Mouse (Mus musculus) lung, postnatal 0 days (tissue): ENCODE results near the gene Specc1.

Experiments used
- CTCF ChIP-seq: IDR thresholded peaks from 2 replicates; pipeline ENCODE4 v1.5.1; 2016; ENCODE audit warnings: antibody characterized with exemption, mild to moderate bottlenecking
- EP300 ChIP-seq: IDR thresholded peaks from 2 replicates; pipeline ENCODE4 v1.6.1; 2016; ENCODE audit warnings: antibody characterized with exemption, mild to moderate bottlenecking, control low read depth

- no peak for TF ChIP-seq EP300
- no peak for TF ChIP-seq CTCF
These were observed 307.5 kb downstream of the Specc1 start for GRCm38 (mm10) chr11:62264018-62264417.
